Mouse (Mus musculus) midbrain, embryonic 16.5 days (tissue): ENCODE measurements at regions not wholly inside any gene's neighbourhood (a gene's known extent, or its start where the extent isn't known, plus 50 kb on each side); places are given as distances from the start of the nearest gene placed in this dataset.

ENCODE experiments used
- ATAC-seq: fragments of 200-750 bp; cut with Nextera tagmentation; 2 replicates; pipeline ENCODE4 v1.8.0; 2017; ENCODE audit warnings: moderate TSS enrichment
- H3K27ac ChIP-seq: fragments of 300-500 bp; sonication (generic); 2 replicates; pipeline ENCODE4 v1.5.1; 2014; ENCODE audit warnings: mild to moderate bottlenecking, low read length, mixed read lengths
- H3K27me3 ChIP-seq: fragments of 300-500 bp; sonication (generic); 2 replicates; pipeline ENCODE4 v1.6.1; 2014; ENCODE audit warnings: low read depth, low read length, mixed read lengths; ENCODE audit not compliant: control insufficient read depth, insufficient read depth
- H3K36me3 ChIP-seq: fragments of 300-500 bp; sonication (generic); 2 replicates; pipeline ENCODE4 v1.6.1; 2014; ENCODE audit warnings: mild to moderate bottlenecking, low read length, moderate library complexity, mixed read lengths; ENCODE audit not compliant: control insufficient read depth, insufficient read depth
- H3K4me1 ChIP-seq: fragments of 300-500 bp; sonication (generic); 2 replicates; pipeline ENCODE4 v1.6.1; 2014; ENCODE audit warnings: mild to moderate bottlenecking, low read length, mixed read lengths; ENCODE audit not compliant: control insufficient read depth, insufficient read depth
- H3K4me2 ChIP-seq: fragments of 300-500 bp; sonication (generic); 2 replicates; pipeline ENCODE4 v1.6.1; 2014; ENCODE audit warnings: mild to moderate bottlenecking, low read length, mixed read lengths
- H3K4me3 ChIP-seq: fragments of 300-500 bp; sonication (generic); 2 replicates; pipeline ENCODE4 v1.5.1; 2014; ENCODE audit warnings: low read depth, mild to moderate bottlenecking, low read length, moderate library complexity, mixed read lengths
- H3K9ac ChIP-seq: fragments of 300-500 bp; sonication (generic); 2 replicates; pipeline ENCODE4 v1.6.1; 2014; ENCODE audit warnings: low read depth, low read length, mixed read lengths
- H3K9me3 ChIP-seq: fragments of 300-500 bp; sonication (generic); replicated peaks from 2 replicates; pipeline ENCODE4 v1.6.1; 2014; ENCODE audit warnings: mild to moderate bottlenecking, low read length, mixed read lengths; ENCODE audit not compliant: control insufficient read depth, poor library complexity, severe bottlenecking
- WGBS: fragments of 180-500 bp; shearing (Covaris S2); extraction: QIAGEN DNeasy Blood & Tissue Kit; methylation state at CpG from one replicate; pipeline ENCODE4 v1.1.7; 2014; 5-methylcytosine and 5-hydroxymethylcytosine counted together

DNA sequence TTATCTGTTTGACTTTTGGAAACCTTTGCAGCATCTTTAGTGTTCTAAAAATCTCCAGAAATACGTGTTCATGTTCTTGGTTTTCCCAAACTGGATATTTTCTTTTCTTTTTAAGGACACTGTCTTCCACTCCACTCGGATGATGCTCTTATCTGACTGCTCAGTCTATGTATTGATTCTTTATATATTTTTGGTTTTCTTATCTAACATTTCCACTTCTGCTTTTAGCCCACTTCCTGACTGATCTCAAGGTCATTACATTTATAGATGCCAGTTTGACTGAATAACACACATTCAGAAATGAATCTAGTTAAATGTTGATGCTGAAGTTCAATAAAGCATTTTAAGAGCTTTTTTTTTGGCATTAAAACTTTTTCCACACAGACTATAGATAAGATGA, 265.3 kb downstream of the Rpl36a-ps1 start:
- H3K4me1 ChIP-seq = no peaks in the 10 kb centered on the region
- 73% methylated on average over 2 of the region's 2 CpGs for WGBS
- no peak overlapping the region for H3K27ac ChIP-seq
- ATAC-seq = no peak
- no peak overlapping the region for H3K4me3 ChIP-seq
- no peaks in the 10 kb centered on the region for H3K36me3 ChIP-seq
- no peaks in the 10 kb centered on the region for H3K9me3 ChIP-seq
- H3K27me3 ChIP-seq = no peaks in the 10 kb centered on the region
- no peak overlapping the region for H3K9ac ChIP-seq
- H3K4me2 ChIP-seq = no peak overlapping the region

DNA sequence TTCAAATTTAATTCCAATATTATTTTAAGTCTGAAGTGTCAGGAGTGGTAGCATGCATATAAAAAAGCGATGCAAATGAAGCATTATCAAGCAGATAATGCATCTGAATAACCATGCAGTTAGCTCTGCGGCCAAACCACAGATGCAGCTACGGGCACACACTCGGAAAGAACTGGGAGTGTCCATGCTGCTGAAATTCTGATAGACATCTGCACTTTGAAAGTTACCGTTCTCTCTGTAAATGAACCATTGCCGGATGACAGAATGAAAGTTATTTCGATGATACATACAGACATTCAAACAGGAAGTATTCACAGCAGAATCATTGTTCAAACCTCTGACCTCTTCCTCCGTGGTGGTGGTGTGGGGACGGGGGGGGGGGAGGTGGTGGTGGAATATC, 271.6 kb downstream of the Rpl36a-ps1 start:
- Histone ChIP-seq H3K27me3 (no peaks in the 10 kb centered on the region), H3K4me3 (no peak overlapping the region), H3K4me1 (no peaks in the 10 kb centered on the region), H3K36me3 (no peaks in the 10 kb centered on the region), H3K9ac (no peak overlapping the region), H3K9me3 (no peaks in the 10 kb centered on the region), H3K4me2 (no peak overlapping the region), H3K27ac (no peak overlapping the region)
- no peak for ATAC-seq
- 79% methylated on average over 9 of the region's 9 CpGs for WGBS

GRCm38 (mm10) chr14:98721033-98721432, 273.1 kb downstream of the Rpl36a-ps1 start:
- H3K4me2 ChIP-seq = no peak overlapping the region
- WGBS = 95% methylated on average over 2 of the region's 2 CpGs
- H3K27ac ChIP-seq = no peak overlapping the region
- ATAC-seq = no peak
- H3K4me1 ChIP-seq = no peaks in the 10 kb centered on the region
- no peaks in the 10 kb centered on the region for H3K9me3 ChIP-seq
- no peak overlapping the region for H3K4me3 ChIP-seq
- H3K36me3 ChIP-seq = no peaks in the 10 kb centered on the region
- no peaks in the 10 kb centered on the region for H3K27me3 ChIP-seq
- no peak overlapping the region for H3K9ac ChIP-seq

GRCm38 (mm10) chr14:98708045-98708444, 286.1 kb downstream of the Rpl36a-ps1 start:
- H3K4me1 ChIP-seq = no peaks in the 10 kb centered on the region
- 22% methylated on average over 2 of the region's 2 CpGs for WGBS
- H3K9me3 ChIP-seq = no peaks in the 10 kb centered on the region
- no peaks in the 10 kb centered on the region for H3K36me3 ChIP-seq
- no peak overlapping the region for H3K9ac ChIP-seq
- no peak for ATAC-seq
- no peak overlapping the region for H3K4me2 ChIP-seq
- H3K27me3 ChIP-seq = peaks cover 7% of the 10 kb centered on the region
- no peak overlapping the region for H3K4me3 ChIP-seq
- no peak overlapping the region for H3K27ac ChIP-seq

DNA sequence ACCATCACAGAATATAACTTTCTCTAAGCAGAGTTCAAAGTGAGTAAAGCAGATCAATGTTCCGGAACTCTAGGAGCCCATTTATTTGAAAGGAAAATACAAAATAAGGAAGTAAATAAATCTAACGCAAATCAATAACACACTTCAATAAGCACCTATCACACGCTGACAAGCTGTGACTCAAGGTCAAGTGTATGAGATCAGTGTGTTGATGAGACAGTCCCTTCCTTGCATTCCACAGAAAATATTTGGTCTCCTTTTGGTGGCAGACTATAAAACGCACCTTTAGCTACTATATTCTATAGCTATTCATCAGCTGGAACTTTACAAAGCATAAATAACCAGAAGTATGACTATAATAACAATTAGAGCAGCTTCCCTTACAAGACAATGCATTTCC, 286.5 kb downstream of the Rpl36a-ps1 start:
- ATAC-seq = no peak
- no peaks in the 10 kb centered on the region for H3K4me1 ChIP-seq
- no peak overlapping the region for H3K4me3 ChIP-seq
- H3K27me3 ChIP-seq = peaks cover 7% of the 10 kb centered on the region
- no peak overlapping the region for H3K27ac ChIP-seq
- H3K9ac ChIP-seq = no peak overlapping the region
- no peak overlapping the region for H3K4me2 ChIP-seq
- H3K36me3 ChIP-seq = no peaks in the 10 kb centered on the region
- WGBS = 64% methylated on average over 4 of the region's 4 CpGs
- H3K9me3 ChIP-seq = no peaks in the 10 kb centered on the region

GRCm38 (mm10) chr14:98703289-98703688, 290.8 kb downstream of the Rpl36a-ps1 start:
- Histone ChIP-seq H3K27ac (no peak overlapping the region), H3K9ac (no peak overlapping the region), H3K27me3 (peaks cover 11% of the 10 kb centered on the region), H3K4me1 (no peaks in the 10 kb centered on the region), H3K4me2 (no peak overlapping the region), H3K4me3 (no peak overlapping the region), H3K36me3 (no peaks in the 10 kb centered on the region), H3K9me3 (no peaks in the 10 kb centered on the region)
- 84% methylated on average over 6 of the region's 6 CpGs for WGBS
- ATAC-seq = no peak

- Histone ChIP-seq H3K36me3 (no peaks in the 10 kb centered on the region), H3K4me3 (no peak overlapping the region), H3K4me2 (no peak overlapping the region), H3K9ac (no peak overlapping the region), H3K4me1 (no peaks in the 10 kb centered on the region), H3K27me3 (no peaks in the 10 kb centered on the region), H3K27ac (no peak overlapping the region), H3K9me3 (no peaks in the 10 kb centered on the region)
- no peak for ATAC-seq
- 52% methylated on average over 4 of the region's 4 CpGs for WGBS
Observed at GRCm38 (mm10) chr14:98656533-98656932, 337.6 kb downstream of the Rpl36a-ps1 start.

DNA sequence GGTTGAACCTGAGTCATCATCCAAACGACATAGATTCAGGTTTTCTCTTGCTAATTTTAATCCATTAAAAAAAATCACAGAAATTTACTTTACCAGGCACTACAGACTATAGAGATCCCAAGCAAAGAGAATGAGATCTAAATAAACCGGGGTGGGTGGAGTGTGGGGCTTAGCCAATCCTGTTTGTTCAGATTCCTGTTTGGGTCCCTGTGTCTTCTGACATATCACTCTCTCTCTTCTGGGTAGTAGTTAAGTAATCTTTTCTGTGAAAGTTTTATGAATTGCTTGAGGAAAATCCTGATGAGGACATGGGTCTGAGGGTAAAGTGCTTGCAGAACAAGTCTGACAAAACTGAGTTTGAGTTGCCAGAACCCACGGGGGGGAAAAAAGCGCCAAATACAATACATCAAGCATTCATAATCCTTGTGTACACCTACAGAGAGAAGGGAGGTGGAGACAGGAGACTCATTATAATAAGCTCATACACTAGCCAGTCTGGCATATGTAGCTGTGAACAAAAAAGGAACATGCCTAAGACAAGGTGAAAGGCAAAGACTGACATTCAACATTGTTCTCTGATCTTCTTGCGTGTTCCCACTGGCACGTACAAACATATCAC, 339.8 kb downstream of the Rpl36a-ps1 start:
- no peaks in the 10 kb centered on the region for H3K36me3 ChIP-seq
- ATAC-seq = no peak
- 76% methylated on average over 6 of the region's 6 CpGs for WGBS

DNA sequence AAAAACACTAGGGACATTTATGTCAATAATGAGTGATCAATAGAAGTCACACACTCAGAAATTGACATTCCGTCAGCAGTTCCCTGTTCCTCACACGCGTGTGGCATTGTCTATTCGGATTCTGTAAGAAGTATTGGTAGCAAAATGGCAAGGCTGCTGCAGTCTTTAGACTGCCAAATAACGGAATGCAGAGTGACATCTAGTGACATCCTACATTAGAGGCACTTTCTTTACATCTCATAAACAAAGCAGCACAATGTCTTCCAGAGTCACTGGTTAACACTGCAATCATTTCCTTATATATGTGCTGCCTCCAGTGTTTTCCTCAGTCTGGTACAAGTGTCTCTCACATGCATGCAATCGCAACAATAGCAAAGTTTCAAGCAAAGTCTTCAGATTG, 342.9 kb downstream of the Rpl36a-ps1 start:
- no peak overlapping the region for H3K9ac ChIP-seq
- no peak overlapping the region for H3K4me2 ChIP-seq
- 65% methylated on average over 6 of the region's 6 CpGs for WGBS
- no peaks in the 10 kb centered on the region for H3K27me3 ChIP-seq
- H3K9me3 ChIP-seq = no peaks in the 10 kb centered on the region
- peak; percentile 68; the same call in 1 of the 2 replicates for ATAC-seq
- peaks cover 3% of the 10 kb centered on the region; the same call in 1 of the 2 replicates for H3K4me1 ChIP-seq
- H3K4me3 ChIP-seq = no peak overlapping the region
- H3K36me3 ChIP-seq = no peaks in the 10 kb centered on the region
- H3K27ac ChIP-seq = no peak overlapping the region

More for the DNA sequence above, 339.8 kb downstream of the Rpl36a-ps1 start:
- no peaks in the 10 kb centered on the region for H3K27me3 ChIP-seq
- no peak overlapping the region for H3K9ac ChIP-seq
- no peak overlapping the region for H3K27ac ChIP-seq
- no peak overlapping the region for H3K4me2 ChIP-seq
- H3K4me3 ChIP-seq = no peak overlapping the region
- H3K9me3 ChIP-seq = no peaks in the 10 kb centered on the region
- H3K4me1 ChIP-seq = peaks cover 3% of the 10 kb centered on the region; the same call in 1 of the 2 replicates
